Mouse (Mus musculus): Measurements from ENCODE around the gene Nr6a1. TPM values are rescaled to one million over a fixed set of nuclear protein-coding genes. Genes with fewer than 3 reads are reported as not detected.

Nr6a1 gene
- total and polyA plus RNA-seq, 3 experiments: 5.6 to 6.1 (median 5.8) TPM

DNA sequence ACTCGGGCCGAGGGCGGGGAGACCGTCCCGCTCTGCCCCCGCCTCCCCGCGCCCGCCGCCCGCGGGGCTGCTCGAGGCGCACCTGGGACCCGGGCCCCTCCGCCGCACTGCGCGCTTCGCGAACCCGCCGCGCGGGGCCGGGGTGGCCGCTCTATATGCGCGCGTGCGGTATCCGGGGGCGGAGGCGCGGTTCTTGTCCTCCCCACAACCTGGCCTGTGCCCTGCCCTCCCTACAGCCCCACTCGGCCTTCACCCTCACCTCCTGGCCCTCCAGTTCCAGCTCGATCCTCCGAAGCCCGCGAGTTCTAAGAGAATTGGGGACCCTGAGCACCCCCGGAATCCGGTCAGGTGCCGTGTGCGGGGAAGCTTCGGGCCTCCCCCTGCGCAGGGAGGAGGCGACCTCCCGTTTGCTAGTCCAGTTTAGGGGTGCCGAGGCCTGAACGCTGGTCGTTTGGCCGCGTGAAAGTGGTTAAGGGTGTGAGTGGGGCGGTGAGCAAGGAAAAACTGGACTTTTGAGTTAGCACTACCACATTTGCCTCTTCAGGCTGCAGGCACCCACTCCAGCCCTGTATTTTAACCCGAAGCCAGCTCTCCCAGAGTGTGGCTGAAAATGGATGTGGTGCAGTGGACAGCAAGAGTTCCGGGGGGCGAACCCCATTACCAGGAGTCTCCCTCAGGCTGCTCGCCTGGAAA is 215.3 kb downstream of the Nr6a1 start:
- Histone ChIP-seq H3K27ac (ENCODE audit: insufficient read depth, low read depth) (no peak overlapping the region), H3K79me2 (replicated peaks; ENCODE audit: control insufficient read depth, extremely low read depth, insufficient read depth, poor library complexity, severe bottlenecking) (no peaks in the 10 kb centered on the region), H3K9ac (ENCODE audit: insufficient read depth, low read depth) (no peak overlapping the region), H3K4me2 (ENCODE audit: insufficient read depth, low read depth, poor library complexity, severe bottlenecking) (no peak overlapping the region), H3K9me3 (replicated peaks; ENCODE audit: low read length) (peaks cover 25% of the 10 kb centered on the region), H3K36me3 (replicated peaks in 1 of 2; ENCODE audit: control insufficient read depth in 1 of 2, insufficient read depth in 1 of 2, low read length in 1 of 2) (no peaks in the 10 kb centered on the region), H3K4me3 (replicated peaks in 1 of 3; ENCODE audit: low read depth in 2 of 3, low read length in 2 of 3, poor library complexity in 1 of 3) (no peak overlapping the region), H3K27me3 (replicated peaks) (peaks cover 16% of the 10 kb centered on the region), H3K4me1 (ENCODE audit: control insufficient read depth in 1 of 2, insufficient read depth in 2 of 2) (no peaks in the 10 kb centered on the region)
- TF ChIP-seq MXI1 (IDR thresholded peaks at IDR 0.05; ENCODE audit: low read depth, low read length) (no peak), NRF1 (IDR thresholded peaks at IDR 0.05; ENCODE audit: low read depth, low read length) (no peak), ZNF384 (IDR thresholded peaks at IDR 0.05; ENCODE audit: low read depth, low read length) (no peak), HCFC1 (IDR thresholded peaks at IDR 0.05; ENCODE audit: low read depth, low read length) (no peak), JUN (IDR thresholded peaks at IDR 0.05; ENCODE audit: insufficient read depth, low read depth, low read length) (no peak), USF2 (conservative IDR thresholded peaks at IDR 0.05; ENCODE audit: low read depth, low read length) (no peak), ELF1 (IDR thresholded peaks at IDR 0.05; ENCODE audit: low read depth, low read length) (no peak), JUND (conservative IDR thresholded peaks at IDR 0.05; ENCODE audit: low read depth, low read length) (no peak), ZMIZ1 (IDR thresholded peaks at IDR 0.05; ENCODE audit: low read depth, low read length) (no peak), POLR2AphosphoS2 (IDR thresholded peaks at IDR 0.05; ENCODE audit: low read depth, low read length) (no peak), CHD1 (IDR thresholded peaks at IDR 0.05; ENCODE audit: low read depth, low read length) (no peak), POLR2A (IDR thresholded peaks at IDR 0.05; ENCODE audit: low read depth, low read length) (no peak), EP300 (IDR thresholded peaks at IDR 0.05; ENCODE audit: low read length) (no peak), E2F4 (IDR thresholded peaks at IDR 0.05; ENCODE audit: insufficient replicate concordance, low read depth, low read length) (no peak)
- in situ Hi-C loops (cut with MboI; ENCODE audit: low pct_ligation_motif_present, low pct_unique_long_range_greater_than_20kb, low sequenced_read_pairs) (no loop called here), dilution Hi-C loops (cut with MboI; ENCODE audit: extremely low pct_ligation_motif_present, extremely low pct_unique_long_range_greater_than_20kb, low sequenced_read_pairs) (no loop called here)
- DNase-seq (ENCODE audit: extremely low read depth): no peak

DNA sequence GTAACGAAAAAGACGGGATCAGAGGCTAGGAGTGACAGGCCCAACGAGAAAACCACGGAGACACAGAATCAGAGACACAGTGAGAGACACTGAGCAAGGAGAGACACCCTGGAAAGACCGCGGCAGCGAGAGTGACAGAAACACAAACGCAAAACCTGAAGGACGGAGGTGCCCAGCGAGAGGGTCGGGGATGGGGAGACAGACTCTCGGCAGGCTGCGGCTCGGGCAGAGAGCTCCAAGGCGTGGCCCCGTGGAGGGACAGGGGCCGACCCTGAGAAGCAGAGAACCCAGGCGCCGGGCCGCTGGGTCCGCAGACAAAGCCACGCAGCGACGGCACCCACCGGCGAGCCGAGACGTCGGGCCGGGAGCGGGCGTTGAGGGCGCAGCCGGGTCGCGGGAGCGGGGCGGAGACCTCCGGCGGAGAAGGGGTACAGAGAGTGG is 216.0 kb downstream of the Nr6a1 start:
- Histone ChIP-seq H3K79me2 (replicated peaks; ENCODE audit: control insufficient read depth, extremely low read depth, insufficient read depth, poor library complexity, severe bottlenecking) (no peaks in the 10 kb centered on the region), H3K9me3 (replicated peaks; ENCODE audit: low read length) (peaks cover 25% of the 10 kb centered on the region), H3K4me1 (ENCODE audit: control insufficient read depth in 1 of 2, insufficient read depth in 2 of 2) (no peaks in the 10 kb centered on the region), H3K4me2 (ENCODE audit: insufficient read depth, low read depth, poor library complexity, severe bottlenecking) (no peak overlapping the region), H3K9ac (ENCODE audit: insufficient read depth, low read depth) (no peak overlapping the region), H3K4me3 (replicated peaks in 1 of 3; ENCODE audit: low read depth in 2 of 3, low read length in 2 of 3, poor library complexity in 1 of 3) (no peak overlapping the region), H3K27ac (ENCODE audit: insufficient read depth, low read depth) (no peak overlapping the region), H3K36me3 (replicated peaks in 1 of 2; ENCODE audit: control insufficient read depth in 1 of 2, insufficient read depth in 1 of 2, low read length in 1 of 2) (no peaks in the 10 kb centered on the region), H3K27me3 (replicated peaks) (peaks cover 24% of the 10 kb centered on the region)
- TF ChIP-seq ZKSCAN1 (IDR thresholded peaks at IDR 0.05; ENCODE audit: borderline replicate concordance, low read depth, low read length) (no peak), USF1 (IDR thresholded peaks at IDR 0.05; ENCODE audit: low read depth, low read length) (no peak), RCOR1 (conservative IDR thresholded peaks at IDR 0.05; ENCODE audit: low read depth, low read length) (no peak), ELF1 (IDR thresholded peaks at IDR 0.05; ENCODE audit: low read depth, low read length) (no peak), POLR2A (IDR thresholded peaks at IDR 0.05; ENCODE audit: low read depth, low read length) (no peak), MAX (IDR thresholded peaks at IDR 0.05; ENCODE audit: low read length) (no peak), NRF1 (IDR thresholded peaks at IDR 0.05; ENCODE audit: low read depth, low read length) (no peak), ZMIZ1 (IDR thresholded peaks at IDR 0.05; ENCODE audit: low read depth, low read length) (no peak), CHD2 (IDR thresholded peaks at IDR 0.05; ENCODE audit: low read length) (no peak), MXI1 (IDR thresholded peaks at IDR 0.05; ENCODE audit: low read depth, low read length) (no peak), USF2 (conservative IDR thresholded peaks at IDR 0.05; ENCODE audit: low read depth, low read length) (no peak), KAT2A (IDR thresholded peaks at IDR 0.05; ENCODE audit: insufficient replicate concordance, low read length) (no peak), MEF2A (IDR thresholded peaks at IDR 0.05; ENCODE audit: borderline replicate concordance, low read depth, low read length) (no peak), ZNF384 (IDR thresholded peaks at IDR 0.05; ENCODE audit: low read depth, low read length) (no peak), BHLHE40 (IDR thresholded peaks at IDR 0.05; ENCODE audit: low read depth, low read length) (no peak), EP300 (IDR thresholded peaks at IDR 0.05; ENCODE audit: low read length) (no peak)
- in situ Hi-C loops (cut with MboI; ENCODE audit: low pct_ligation_motif_present, low pct_unique_long_range_greater_than_20kb, low sequenced_read_pairs) (no loop called here), dilution Hi-C loops (cut with MboI; ENCODE audit: extremely low pct_ligation_motif_present, extremely low pct_unique_long_range_greater_than_20kb, low sequenced_read_pairs) (no loop called here)
- no peak for DNase-seq (ENCODE audit: extremely low read depth)
